Mouse (Mus musculus) heart, postnatal 25 days (tissue): ENCODE measurements around the gene Sh3bp4. TPM values are rescaled to one million over a fixed set of nuclear protein-coding genes. Genes with fewer than 3 reads are reported as not detected.
A peak's percentile ranks its signal among the peaks of the same experiment; 100 is the strongest.

Source experiments
- DNase-seq: peaks from one replicate; pipeline ENCODE4 v3.0.0; 2022; ENCODE audit warnings: low spot score
- intact Hi-C: fragments of 180-260 bp; cut with DNase I; formaldehyde crosslinking; loops from one replicate; pipeline ENCODE4 v1.15.1; 2025
- total RNA-seq, 2 experiments: library from RNA; stranded (reverse); gene quantifications; 2 replicates each; pipeline ENCODE4 v1.2.3; 2021

Gene Sh3bp4
- total RNA-seq, 2 experiments from 2014 or later: 10.5 to 13.2 TPM

DNA sequence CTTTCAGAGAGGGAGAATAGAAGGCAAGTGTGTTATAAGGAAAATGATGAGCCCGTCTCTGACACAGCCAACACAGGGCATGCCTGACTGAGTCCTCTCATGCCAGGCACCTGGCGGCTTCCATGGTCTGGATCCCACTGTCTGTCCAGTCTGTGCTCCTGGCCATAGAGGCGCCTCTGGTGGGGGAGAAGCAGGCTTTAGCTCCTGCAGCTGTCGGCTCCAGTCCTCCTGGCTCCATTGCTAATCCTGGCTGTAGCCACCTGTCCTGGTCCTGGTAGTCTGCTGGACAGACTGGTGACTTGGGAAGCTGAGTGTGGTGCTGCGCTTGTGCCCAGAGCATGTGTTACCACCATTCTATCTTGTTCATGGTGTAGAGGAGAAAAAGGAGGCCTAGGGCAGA, 46.8 kb downstream of the Sh3bp4 start:
- no peak for DNase-seq
- intact Hi-C loops: no loop called here

DNA sequence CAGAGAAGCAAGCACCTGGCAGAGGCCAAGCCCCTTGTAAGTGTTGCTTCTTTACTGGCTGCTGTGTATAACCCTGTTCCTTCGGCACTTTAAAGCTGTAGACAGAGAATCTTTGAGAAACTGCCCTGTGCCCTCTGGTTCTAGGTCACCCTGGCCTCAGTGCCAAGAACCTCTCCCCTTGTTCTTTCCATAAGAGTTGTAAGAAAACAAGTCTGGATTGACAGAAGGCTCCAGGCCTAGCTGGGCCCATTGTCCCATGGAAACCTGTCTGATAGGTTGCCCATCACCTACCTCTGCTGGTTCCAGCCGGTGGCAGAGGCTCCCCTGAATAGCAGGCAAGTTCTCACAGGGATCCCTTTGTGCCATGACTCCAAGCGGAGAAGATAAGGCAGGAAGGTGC, 47.9 kb downstream of the Sh3bp4 start:
- DNase-seq: no peak
- intact Hi-C loops: no loop called here

DNA sequence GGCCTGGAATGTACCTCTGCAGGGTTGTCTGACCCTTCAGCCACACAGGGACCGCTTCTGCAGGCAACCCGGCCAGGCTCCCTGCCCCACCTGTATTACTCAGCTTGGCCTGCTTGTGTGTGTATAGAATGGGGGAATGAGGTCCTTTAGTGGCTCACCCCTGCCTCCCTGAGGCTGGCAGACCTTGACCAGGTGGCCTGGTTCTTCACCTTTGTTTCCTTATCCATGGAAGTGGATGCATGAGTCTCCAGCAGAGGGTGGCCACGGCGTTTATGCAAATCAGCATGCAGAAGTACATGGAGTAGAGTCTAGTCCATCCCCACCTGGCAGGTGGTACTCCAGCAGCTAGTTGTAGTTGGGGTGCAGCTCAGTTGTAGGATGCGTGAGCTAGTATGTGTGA, 48.6 kb downstream of the Sh3bp4 start:
- DNase-seq: no peak
- intact Hi-C loops: no loop called here

GRCm38 (mm10) chr1:89120290-89120689, 50.1 kb downstream of the Sh3bp4 start:
- intact Hi-C loops: no loop called here
- no peak for DNase-seq

DNA sequence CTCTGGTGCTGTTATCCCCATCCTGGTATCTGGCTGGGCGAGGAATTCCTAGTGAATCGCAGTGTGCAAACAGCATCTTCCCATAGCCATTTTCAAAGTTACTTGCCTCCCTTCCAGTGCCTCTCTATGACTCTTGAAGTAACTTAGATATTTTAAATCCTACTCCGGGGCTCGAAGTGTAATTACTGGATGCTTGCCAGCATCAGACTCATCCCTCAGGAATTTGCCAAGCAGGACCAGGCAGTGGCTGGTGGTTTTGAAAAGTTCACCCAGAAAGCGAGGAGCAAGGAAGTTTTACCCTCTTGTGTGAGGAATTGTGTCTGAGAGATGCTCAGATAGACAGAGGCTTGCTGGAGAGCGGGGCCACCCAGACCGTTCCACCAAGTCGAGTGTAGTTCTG, 51.3 kb downstream of the Sh3bp4 start:
- intact Hi-C loops: no loop called here
- no peak for DNase-seq

DNA sequence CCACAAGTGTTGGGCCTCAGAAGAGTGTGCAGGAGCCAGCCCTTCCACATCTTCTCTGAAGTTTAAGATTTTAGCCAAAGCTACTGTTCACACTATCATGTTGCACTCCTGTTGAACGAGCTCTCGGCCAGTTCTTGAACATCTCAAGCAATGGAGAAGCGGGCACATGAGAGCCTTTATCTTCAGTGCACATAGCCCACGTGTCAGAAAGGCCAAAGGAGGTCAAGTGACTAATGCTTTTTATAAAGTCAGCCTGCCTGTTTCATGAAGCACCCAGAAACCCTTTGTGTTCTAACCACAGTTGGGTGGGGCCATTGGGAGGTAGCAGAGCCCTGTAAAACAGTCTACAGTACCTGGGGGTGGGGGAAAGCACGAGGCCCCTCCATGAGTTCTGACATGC, 52.2 kb downstream of the Sh3bp4 start:
- DNase-seq: no peak
- intact Hi-C loops: no loop called here

- DNase-seq: no peak
- intact Hi-C loops: no loop called here
Observed at GRCm38 (mm10) chr1:89124076-89124475, 53.9 kb downstream of the Sh3bp4 start.

DNA sequence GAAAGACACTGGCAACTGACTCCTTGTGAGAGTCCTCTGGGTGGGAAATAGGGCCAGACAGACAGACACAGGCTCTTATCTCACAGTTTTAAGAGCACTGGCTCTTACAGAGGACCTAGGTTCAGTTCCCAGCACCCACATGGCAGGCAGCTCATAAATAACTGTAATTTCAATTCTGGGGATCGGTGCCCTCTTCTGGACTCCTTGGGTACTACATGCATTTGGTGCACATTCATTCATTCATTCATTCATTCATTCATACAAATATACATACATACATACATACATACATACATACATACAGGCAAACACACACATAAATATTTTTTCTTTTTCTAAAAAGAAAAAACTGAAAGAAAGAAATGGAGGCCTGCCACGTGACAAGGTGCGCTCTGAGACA, 56.9 kb downstream of the Sh3bp4 start:
- no peak for DNase-seq
- intact Hi-C loops: no loop called here

- intact Hi-C loops: no loop called here
Observed at GRCm38 (mm10) chr1:89130429-89130828, 60.2 kb downstream of the Sh3bp4 start.

GRCm38 (mm10) chr1:89131018-89131540, 60.9 kb downstream of the Sh3bp4 start:
- intact Hi-C loops: no loop called here
- DNase-seq: no peak

More at GRCm38 (mm10) chr1:89130429-89130828, 60.2 kb downstream of the Sh3bp4 start:
- DNase-seq: no peak

- intact Hi-C loops: no loop called here
- peak; percentile 60 for DNase-seq
Observed at GRCm38 (mm10) chr1:89131707-89132106, 61.5 kb downstream of the Sh3bp4 start.

DNA sequence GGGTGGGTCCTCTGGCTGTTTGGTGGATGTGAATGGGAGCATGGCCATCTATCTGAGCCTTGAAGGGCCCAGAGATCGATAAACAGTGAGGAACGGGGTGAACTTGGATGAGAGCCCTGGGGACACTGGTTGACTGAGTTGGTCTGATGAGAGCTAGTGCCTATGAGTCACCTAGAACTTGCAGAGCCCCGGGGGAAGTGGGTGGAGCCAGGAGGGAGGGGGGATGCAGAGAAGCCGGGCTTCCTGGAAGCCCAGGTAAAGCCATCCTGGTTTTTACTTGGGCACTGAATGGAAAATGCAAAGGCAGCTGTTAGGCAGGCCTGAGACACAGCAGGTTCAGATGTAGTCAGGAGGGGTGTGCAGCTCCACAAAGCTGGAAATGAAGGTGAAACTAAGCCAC, 63.1 kb downstream of the Sh3bp4 start:
- no peak for DNase-seq

DNA sequence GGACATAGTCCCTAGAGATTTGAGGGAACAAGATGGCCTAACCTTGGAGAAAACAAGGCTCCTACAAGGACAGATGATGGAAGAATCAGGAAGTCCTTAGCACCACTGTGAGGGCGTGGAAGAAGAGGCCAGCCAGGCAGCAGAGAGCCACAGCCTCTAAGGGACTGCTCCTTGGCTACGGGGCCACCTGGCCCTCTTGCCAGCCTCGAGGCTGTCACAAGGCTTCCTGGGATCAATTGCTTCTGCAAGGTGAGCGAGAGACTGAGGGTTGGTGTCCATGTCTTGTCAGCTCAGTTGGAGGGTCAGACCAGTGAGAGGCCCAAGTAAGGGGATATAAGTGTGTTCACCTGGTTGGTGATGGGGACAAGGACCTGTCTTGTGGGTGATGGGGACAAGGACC, 63.5 kb downstream of the Sh3bp4 start:
- intact Hi-C loops: no loop called here

More for the DNA sequence above, 63.1 kb downstream of the Sh3bp4 start:
- intact Hi-C loops: no loop called here

DNA sequence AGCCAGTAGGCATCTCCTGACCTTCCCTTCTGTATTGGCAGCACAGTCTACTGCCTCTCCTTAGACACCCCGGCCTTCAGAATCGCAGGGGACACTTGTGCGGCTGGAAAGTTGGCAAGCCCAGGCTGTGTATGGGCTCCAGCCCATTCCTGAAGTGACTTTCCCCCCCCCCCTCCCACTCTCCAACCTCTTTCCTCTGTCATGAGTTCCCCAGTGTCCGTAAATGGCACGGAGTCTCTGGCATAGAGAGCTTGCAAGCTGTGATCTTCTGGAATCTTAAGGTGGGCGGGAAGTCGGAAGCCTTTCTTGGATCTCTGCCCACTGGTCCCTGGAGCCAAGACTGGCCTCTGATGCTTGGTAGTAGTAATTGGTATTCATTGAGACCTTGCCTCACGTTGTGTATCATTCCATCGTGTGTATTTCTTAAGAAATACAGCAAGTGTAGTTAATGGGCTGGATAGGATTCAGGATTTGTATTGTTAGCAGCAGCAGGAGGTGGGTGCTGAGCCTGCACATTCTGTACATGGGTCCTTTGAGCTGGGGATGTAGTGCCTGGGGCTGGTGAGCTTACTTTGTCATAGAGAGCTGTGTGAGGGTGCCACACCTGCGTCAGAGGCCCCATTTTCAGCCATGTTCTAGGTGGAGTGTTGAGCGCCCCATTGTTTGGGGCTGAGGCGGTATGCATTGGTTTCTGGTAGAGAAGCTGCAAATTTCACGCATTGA, 66.0 kb downstream of the Sh3bp4 start:
- DNase-seq: peak; percentile 54
- intact Hi-C loops: loop anchor here (2.0 kb wide), 1 partner anchor 65 kb away; the partner anchor contains the start of gene Sh3bp4

More for the DNA sequence above, 63.5 kb downstream of the Sh3bp4 start:
- DNase-seq: no peak

DNA sequence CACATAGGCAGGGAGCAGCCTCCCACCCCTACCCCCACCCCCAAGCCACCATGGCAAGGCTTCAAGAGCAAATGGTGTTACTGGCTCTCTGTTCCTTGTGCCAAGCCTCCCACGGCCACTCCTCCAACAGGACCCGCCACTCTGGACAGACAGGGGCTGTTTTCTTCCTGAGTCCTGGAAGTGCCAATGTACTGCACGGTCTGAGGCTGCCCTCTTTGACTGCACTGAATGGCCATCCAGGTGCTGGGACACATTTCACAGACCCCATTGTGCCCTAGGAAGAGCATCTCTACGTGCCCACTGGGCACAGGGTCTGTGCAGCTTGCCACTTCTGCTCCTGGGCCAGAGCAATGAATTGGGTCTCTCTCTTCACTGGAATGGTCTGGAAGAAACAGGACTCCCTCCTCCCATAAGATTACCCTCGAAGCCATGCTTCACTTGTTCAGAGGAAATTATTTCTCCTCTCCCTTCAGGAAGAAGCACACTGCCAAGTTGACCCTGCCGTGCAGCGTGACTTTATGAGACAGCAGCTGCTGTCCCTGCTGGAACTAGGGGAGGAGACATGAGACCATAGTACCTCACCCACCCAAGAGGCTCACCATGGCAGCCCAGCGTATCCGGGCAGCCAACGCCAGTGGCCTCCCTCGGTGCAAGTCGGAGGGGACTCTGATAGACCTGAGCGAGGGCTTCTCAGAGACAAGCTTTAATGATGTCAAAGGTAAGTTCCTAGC, 67.0 kb downstream of the Sh3bp4 start:
- no peak for DNase-seq
- intact Hi-C loops: loop anchor here (2.0 kb wide), 1 partner anchor 66 kb away; the partner anchor contains the start of gene Sh3bp4

GRCm38 (mm10) chr1:89138316-89138715, 68.1 kb downstream of the Sh3bp4 start:
- intact Hi-C loops: no loop called here
- DNase-seq: peak; percentile 39

- no peak for DNase-seq
- intact Hi-C loops: loop anchor here (2.0 kb wide), 1 partner anchor 41 kb away; no protein-coding TSS in a partner anchor
Observed at GRCm38 (mm10) chr1:89140113-89140512, 69.9 kb downstream of the Sh3bp4 start.

GRCm38 (mm10) chr1:89151071-89151470, 80.9 kb downstream of the Sh3bp4 start:
- intact Hi-C loops: no loop called here
- no peak for DNase-seq

DNA sequence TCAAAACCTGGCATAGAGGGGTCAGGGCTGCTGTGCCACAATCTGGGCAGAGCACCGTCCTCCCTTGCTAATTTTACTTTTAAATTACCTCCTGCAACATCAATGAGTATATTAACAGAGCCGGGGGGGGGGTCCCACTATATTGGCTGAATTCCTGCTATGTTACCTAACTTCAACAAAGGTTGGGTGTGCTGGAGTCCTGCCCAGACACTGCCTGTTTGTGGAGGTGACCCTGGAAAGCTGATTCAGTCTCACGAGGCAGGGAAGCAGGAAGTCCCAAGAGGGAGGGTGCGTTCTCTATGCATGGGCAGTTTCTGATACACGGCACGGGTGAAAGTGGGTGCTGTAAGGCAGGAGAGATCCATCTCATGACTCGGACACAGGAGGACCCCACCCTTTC, 82.4 kb downstream of the Sh3bp4 start:
- DNase-seq: no peak
- intact Hi-C loops: no loop called here

DNA sequence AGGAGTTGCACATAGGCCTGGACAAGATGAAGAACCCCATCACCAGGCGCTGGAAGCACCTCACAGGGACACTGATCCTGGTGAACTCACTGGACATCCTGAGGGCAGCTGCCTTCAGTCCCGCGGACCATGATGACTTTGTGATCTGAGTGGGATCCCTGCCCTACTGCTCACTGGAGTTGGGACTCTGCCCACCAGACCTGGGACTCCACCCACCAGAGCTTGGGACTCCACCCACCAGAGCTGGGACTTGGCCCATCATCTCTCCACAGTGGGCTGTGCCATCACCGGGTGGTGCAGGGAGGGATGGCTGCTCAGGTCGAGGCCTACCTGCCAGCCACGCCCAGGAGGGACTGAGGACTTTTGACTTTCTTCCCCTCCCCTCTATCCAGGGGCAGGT, 83.0 kb downstream of the Sh3bp4 start:
- DNase-seq: no peak
- intact Hi-C loops: no loop called here

DNA sequence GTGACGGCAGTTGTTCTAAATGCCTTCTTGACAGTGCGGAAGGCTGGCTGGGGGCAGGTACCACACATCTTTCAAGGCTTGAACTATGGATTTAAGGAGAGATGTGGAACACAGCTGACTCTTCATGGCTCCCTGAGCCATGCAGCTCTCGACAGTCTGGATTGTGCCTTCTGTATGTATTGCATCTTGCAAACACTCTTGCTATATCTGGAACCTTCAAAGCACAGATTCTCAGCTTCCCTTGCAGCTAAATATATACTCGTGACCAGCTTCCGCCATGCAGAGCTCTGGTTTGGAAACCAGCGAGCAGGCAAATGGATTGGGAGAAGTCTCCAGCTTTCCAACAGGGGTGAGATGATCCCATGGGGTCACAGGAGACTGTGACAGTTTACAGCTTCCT, 93.3 kb downstream of the Sh3bp4 start:
- DNase-seq: no peak
- intact Hi-C loops: no loop called here
